Mouse (Mus musculus) cerebellum, adult 2 months (tissue): Measurements from ENCODE around the gene Ufd1.

Experiments
- CTCF ChIP-seq: fragments of 200-500 bp; IDR thresholded peaks from 2 replicates; pipeline ENCODE4 v1.5.1; 2011; ENCODE audit warnings: low read depth, mild to moderate bottlenecking, control low read depth, low read length, moderate library complexity, borderline replicate concordance; ENCODE audit not compliant: insufficient read depth
- POLR2A ChIP-seq: fragments of 200-500 bp; IDR thresholded peaks from 2 replicates; pipeline ENCODE4 v1.6.1; 2011; ENCODE audit warnings: low read length, control low read depth, borderline replicate concordance; ENCODE audit not compliant: insufficient read depth

- TF ChIP-seq CTCF (no peak), POLR2A (no peak)
Measured at GRCm38 (mm10) chr16:18828630-18829029, 17.1 kb downstream of the Ufd1 start.
